Mouse (Mus musculus) brain, embryonic 14.5 days (tissue): ENCODE measurements at regions not wholly inside any gene's neighbourhood (a gene's known extent, or its start where the extent isn't known, plus 50 kb on each side); places are given as distances from the start of the nearest gene placed in this dataset.

Experiments used
- CTCF ChIP-seq: fragments of 200-500 bp; IDR thresholded peaks from 2 replicates; pipeline ENCODE4 v1.5.1; 2012; ENCODE audit warnings: inconsistent platforms, mild to moderate bottlenecking, moderate library complexity, borderline replicate concordance; ENCODE audit not compliant: insufficient read depth, insufficient read length; ENCODE audit errors: extremely low read depth
- POLR2A ChIP-seq: fragments of 200-500 bp; IDR thresholded peaks from 2 replicates; pipeline ENCODE4 v1.6.1; 2012; ENCODE audit warnings: mild to moderate bottlenecking, inconsistent platforms, borderline replicate concordance; ENCODE audit not compliant: poor library complexity, insufficient read depth, insufficient read length, severe bottlenecking; ENCODE audit errors: extremely low read depth

GRCm38 (mm10) chr9:120685961-120686360 is 114.7 kb downstream of the Rpl14 start:
- TF ChIP-seq CTCF, result no peak
- TF ChIP-seq POLR2A, result no peak
